Mouse (Mus musculus): ENCODE results near the gene Zfp629. TPM values are rescaled to one million over a fixed set of nuclear protein-coding genes. Genes with fewer than 3 reads are reported as not detected.
"Not testable (repeated sequence)": the region's sequence is repeated elsewhere in the genome, so short reads cannot be mapped to it uniquely, and the experiment has no call there.

Zfp629 gene
- polyA plus RNA-seq, 1 experiment from 2014 or later = 20.4 TPM

- Histone ChIP-seq H3K4me1 (ENCODE audit: control insufficient read depth, insufficient read depth, low read length) (no peaks in the 10 kb centered on the region), H3K4me2 (ENCODE audit: low read depth, low read length) (no peak overlapping the region), H3K9ac (replicated peaks; ENCODE audit: low read depth, low read length) (no peak overlapping the region), H3K27ac (ENCODE audit: low read depth, low read length) (no peak overlapping the region), H3K36me3 (ENCODE audit: control insufficient read depth, insufficient read depth, low read length) (no peaks in the 10 kb centered on the region), H3K9me3 (ENCODE audit: control insufficient read depth, low read length) (no peaks in the 10 kb centered on the region), H3K4me3 (ENCODE audit: low read depth, low read length) (no peak overlapping the region), H3K27me3 (ENCODE audit: control insufficient read depth, insufficient read depth, low read length) (no peaks in the 10 kb centered on the region)
- no peak for ATAC-seq (ENCODE audit: low read depth)
- 77% methylated on average over 4 of the region's 4 CpGs for WGBS
These were observed 33.1 kb upstream of the Zfp629 start for GRCm38 (mm10) chr7:127648516-127649201.

GRCm38 (mm10) chr7:127647576-127647975, 32.0 kb upstream of the Zfp629 start:
- not testable (repeated sequence) for H3K4me3 ChIP-seq (ENCODE audit: low read depth, low read length); H3K27ac ChIP-seq (ENCODE audit: low read depth, low read length); H3K9ac ChIP-seq (replicated peaks; ENCODE audit: low read depth, low read length); H3K4me2 ChIP-seq (ENCODE audit: low read depth, low read length); ATAC-seq (ENCODE audit: low read depth); H3K36me3 ChIP-seq (ENCODE audit: control insufficient read depth, insufficient read depth, low read length); H3K4me1 ChIP-seq (ENCODE audit: control insufficient read depth, insufficient read depth, low read length); H3K27me3 ChIP-seq (ENCODE audit: control insufficient read depth, insufficient read depth, low read length); H3K9me3 ChIP-seq (ENCODE audit: control insufficient read depth, low read length)
- WGBS = 94% methylated on average over 7 of the region's 7 CpGs

GRCm38 (mm10) chr7:127646363-127646762, 30.8 kb upstream of the Zfp629 start:
- H3K36me3 ChIP-seq (ENCODE audit: control insufficient read depth, insufficient read depth, low read length) = no peaks in the 10 kb centered on the region
- 91% methylated on average over 4 of the region's 4 CpGs for WGBS
- H3K4me3 ChIP-seq (ENCODE audit: low read depth, low read length) = no peak overlapping the region
- H3K9me3 ChIP-seq (ENCODE audit: control insufficient read depth, low read length) = no peaks in the 10 kb centered on the region
- H3K4me2 ChIP-seq (ENCODE audit: low read depth, low read length) = no peak overlapping the region
- no peaks in the 10 kb centered on the region for H3K4me1 ChIP-seq (ENCODE audit: control insufficient read depth, insufficient read depth, low read length)
- ATAC-seq (ENCODE audit: low read depth) = no peak
- H3K27me3 ChIP-seq (ENCODE audit: control insufficient read depth, insufficient read depth, low read length) = no peaks in the 10 kb centered on the region
- H3K9ac ChIP-seq (replicated peaks; ENCODE audit: low read depth, low read length) = no peak overlapping the region
- no peak overlapping the region for H3K27ac ChIP-seq (ENCODE audit: low read depth, low read length)

- no peaks in the 10 kb centered on the region for H3K9me3 ChIP-seq (ENCODE audit: control insufficient read depth, low read length)
- no peak overlapping the region for H3K4me2 ChIP-seq (ENCODE audit: low read depth, low read length)
- H3K9ac ChIP-seq (replicated peaks; ENCODE audit: low read depth, low read length) = no peak overlapping the region
- no peak for ATAC-seq (ENCODE audit: low read depth)
- no peak overlapping the region for H3K27ac ChIP-seq (ENCODE audit: low read depth, low read length)
- H3K4me3 ChIP-seq (ENCODE audit: low read depth, low read length) = no peak overlapping the region
- H3K4me1 ChIP-seq (ENCODE audit: control insufficient read depth, insufficient read depth, low read length) = peaks cover 3% of the 10 kb centered on the region; the same call in 1 of the 2 replicates
- no peaks in the 10 kb centered on the region for H3K27me3 ChIP-seq (ENCODE audit: control insufficient read depth, insufficient read depth, low read length)
- WGBS = 79% methylated on average over 4 of the region's 4 CpGs
- H3K36me3 ChIP-seq (ENCODE audit: control insufficient read depth, insufficient read depth, low read length) = no peaks in the 10 kb centered on the region
These were observed 26.7 kb upstream of the Zfp629 start for GRCm38 (mm10) chr7:127642254-127642653.

- ATAC-seq (ENCODE audit: low read depth) = no peak
- Histone ChIP-seq H3K36me3 (ENCODE audit: control insufficient read depth, insufficient read depth, low read length) (no peaks in the 10 kb centered on the region), H3K4me2 (ENCODE audit: low read depth, low read length) (no peak overlapping the region), H3K27me3 (ENCODE audit: control insufficient read depth, insufficient read depth, low read length) (no peaks in the 10 kb centered on the region), H3K4me1 (ENCODE audit: control insufficient read depth, insufficient read depth, low read length) (peaks cover 3% of the 10 kb centered on the region; the same call in 1 of the 2 replicates), H3K9ac (replicated peaks; ENCODE audit: low read depth, low read length) (no peak overlapping the region), H3K27ac (ENCODE audit: low read depth, low read length) (no peak overlapping the region), H3K9me3 (ENCODE audit: control insufficient read depth, low read length) (no peaks in the 10 kb centered on the region), H3K4me3 (ENCODE audit: low read depth, low read length) (no peak overlapping the region)
- 58% methylated on average over 4 of the region's 4 CpGs for WGBS
These were observed 25.7 kb upstream of the Zfp629 start for GRCm38 (mm10) chr7:127641260-127641659.

- under 1% methylated on average over 27 of the region's 27 CpGs for WGBS
- Histone ChIP-seq H3K27me3 (ENCODE audit: control insufficient read depth, insufficient read depth, low read length) (no peaks in the 10 kb centered on the region), H3K27ac (ENCODE audit: low read depth, low read length) (no peak overlapping the region), H3K9me3 (ENCODE audit: control insufficient read depth, low read length) (no peaks in the 10 kb centered on the region), H3K4me1 (ENCODE audit: control insufficient read depth, insufficient read depth, low read length) (peaks cover 3% of the 10 kb centered on the region; the same call in 1 of the 2 replicates), H3K36me3 (ENCODE audit: control insufficient read depth, insufficient read depth, low read length) (no peaks in the 10 kb centered on the region), H3K4me3 (ENCODE audit: low read depth, low read length) (peak overlapping the region; percentile 48), H3K4me2 (ENCODE audit: low read depth, low read length) (peak overlapping the region; percentile 51), H3K9ac (replicated peaks; ENCODE audit: low read depth, low read length) (peak overlapping the region; percentile 49)
- ATAC-seq (ENCODE audit: low read depth) = peak; percentile 66; the same call in 1 of the 2 replicates
These were observed 21.4 kb upstream of the Zfp629 start for GRCm38 (mm10) chr7:127636963-127637362.

- Histone ChIP-seq H3K27me3 (ENCODE audit: control insufficient read depth, insufficient read depth, low read length) (no peaks in the 10 kb centered on the region), H3K9ac (replicated peaks; ENCODE audit: low read depth, low read length) (no peak overlapping the region), H3K27ac (ENCODE audit: low read depth, low read length) (no peak overlapping the region), H3K36me3 (ENCODE audit: control insufficient read depth, insufficient read depth, low read length) (no peaks in the 10 kb centered on the region), H3K4me3 (ENCODE audit: low read depth, low read length) (no peak overlapping the region), H3K4me2 (ENCODE audit: low read depth, low read length) (no peak overlapping the region), H3K9me3 (ENCODE audit: control insufficient read depth, low read length) (no peaks in the 10 kb centered on the region), H3K4me1 (ENCODE audit: control insufficient read depth, insufficient read depth, low read length) (no peaks in the 10 kb centered on the region)
- WGBS = 61% methylated on average over 4 of the region's 4 CpGs
- no peak for ATAC-seq (ENCODE audit: low read depth)
These were observed 15.8 kb upstream of the Zfp629 start for GRCm38 (mm10) chr7:127631416-127631815.

GRCm38 (mm10) chr7:127628646-127629045, 13.0 kb upstream of the Zfp629 start:
- Histone ChIP-seq H3K9ac (replicated peaks; ENCODE audit: low read depth, low read length) (no peak overlapping the region), H3K27ac (ENCODE audit: low read depth, low read length) (no peak overlapping the region), H3K36me3 (ENCODE audit: control insufficient read depth, insufficient read depth, low read length) (no peaks in the 10 kb centered on the region), H3K9me3 (ENCODE audit: control insufficient read depth, low read length) (no peaks in the 10 kb centered on the region), H3K4me3 (ENCODE audit: low read depth, low read length) (no peak overlapping the region), H3K4me1 (ENCODE audit: control insufficient read depth, insufficient read depth, low read length) (no peaks in the 10 kb centered on the region), H3K4me2 (ENCODE audit: low read depth, low read length) (no peak overlapping the region), H3K27me3 (ENCODE audit: control insufficient read depth, insufficient read depth, low read length) (no peaks in the 10 kb centered on the region)
- no peak for ATAC-seq (ENCODE audit: low read depth)
- whole genome bisulfite sequencing = 81% methylated on average over 4 of the region's 5 CpGs

GRCm38 (mm10) chr7:127626471-127626870, 10.9 kb upstream of the Zfp629 start:
- Histone ChIP-seq H3K36me3 (ENCODE audit: control insufficient read depth, insufficient read depth, low read length) (no peaks in the 10 kb centered on the region), H3K4me1 (ENCODE audit: control insufficient read depth, insufficient read depth, low read length) (no peaks in the 10 kb centered on the region), H3K4me2 (ENCODE audit: low read depth, low read length) (no peak overlapping the region), H3K9me3 (ENCODE audit: control insufficient read depth, low read length) (no peaks in the 10 kb centered on the region), H3K27me3 (ENCODE audit: control insufficient read depth, insufficient read depth, low read length) (no peaks in the 10 kb centered on the region), H3K4me3 (ENCODE audit: low read depth, low read length) (no peak overlapping the region), H3K27ac (ENCODE audit: low read depth, low read length) (no peak overlapping the region), H3K9ac (replicated peaks; ENCODE audit: low read depth, low read length) (no peak overlapping the region)
- 95% methylated on average over 4 of the region's 4 CpGs for WGBS
- no peak for ATAC-seq (ENCODE audit: low read depth)

Data from neural tube, embryonic 14.5 days (tissue).